Mouse (Mus musculus): ENCODE measurements around the gene Alb.

The Alb gene

GRCm38 (mm10) chr5:90460619-90461018 lies at the start of gene Alb:
TSS of gene Alb (plus strand) at chr5:90460897.
- no peak for DNase-seq

GRCm38 (mm10) chr5:90414142-90414924 lies 46.4 kb upstream of the Alb start:
- no peak for DNase-seq

GRCm38 (mm10) chr5:90414925-90415295 lies 45.8 kb upstream of the Alb start:
- DNase-seq: no peak

GRCm38 (mm10) chr5:90424625-90425024 lies 36.1 kb upstream of the Alb start:
- DNase-seq: no peak

- DNase-seq: no peak
Observed at GRCm38 (mm10) chr5:90425191-90425590, 35.5 kb upstream of the Alb start.

- no peak for DNase-seq
Observed at GRCm38 (mm10) chr5:90431053-90431452, 29.6 kb upstream of the Alb start.

GRCm38 (mm10) chr5:90439157-90439556 lies 21.5 kb upstream of the Alb start:
- no peak for DNase-seq

- no peak for DNase-seq
Observed at GRCm38 (mm10) chr5:90447577-90447976, 13.1 kb upstream of the Alb start.

- no peak for DNase-seq
Observed at GRCm38 (mm10) chr5:90449961-90450360, 10.7 kb upstream of the Alb start.

GRCm38 (mm10) chr5:90452711-90453110 lies 8.0 kb upstream of the Alb start:
- peak in 1 of 2 experiments; percentile 2 for DNase-seq

GRCm38 (mm10) chr5:90457241-90457640 lies 3.5 kb upstream of the Alb start:
- no peak for DNase-seq

GRCm38 (mm10) chr5:90458727-90459126 lies 2.0 kb upstream of the Alb start:
- DNase-seq: no peak

- DNase-seq: no peak
Observed at GRCm38 (mm10) chr5:90466806-90467205, 6.1 kb downstream of the Alb start.

- no peak for DNase-seq
Observed at GRCm38 (mm10) chr5:90467245-90467644, 6.5 kb downstream of the Alb start.

GRCm38 (mm10) chr5:90470836-90471235 lies 10.1 kb downstream of the Alb start:
- DNase-seq: no peak

- DNase-seq: no peak
Observed at GRCm38 (mm10) chr5:90473902-90474301, 13.2 kb downstream of the Alb start.

- DNase-seq: no peak
Observed at GRCm38 (mm10) chr5:90474369-90474768, 13.7 kb downstream of the Alb start.

- DNase-seq: no peak
Observed at GRCm38 (mm10) chr5:90476741-90477140, 16.0 kb downstream of the Alb start.

GRCm38 (mm10) chr5:90477308-90478140 lies 16.8 kb downstream of the Alb start:
- no peak for DNase-seq

GRCm38 (mm10) chr5:90478886-90479285 lies 18.2 kb downstream of the Alb start:
- DNase-seq: no peak

GRCm38 (mm10) chr5:90485597-90485996 lies 24.9 kb downstream of the Alb start:
- no peak for DNase-seq

GRCm38 (mm10) chr5:90488323-90488722 lies 27.6 kb downstream of the Alb start:
- DNase-seq: no peak

- DNase-seq: no peak
Observed at GRCm38 (mm10) chr5:90490518-90490917, 29.8 kb downstream of the Alb start, which contains the start of gene Afp. TSS of gene Afp (plus strand) at chr5:90490737.

GRCm38 (mm10) chr5:90492440-90492839 lies 31.7 kb downstream of the Alb start:
- DNase-seq: peak; percentile 41 to 65
